Mouse (Mus musculus): ENCODE measurements around the gene Vmn1r103.
"Not testable (repeated sequence)": the region's sequence is repeated elsewhere in the genome, so short reads cannot be mapped to it uniquely, and the experiment has no call there.

Gene Vmn1r103

DNA sequence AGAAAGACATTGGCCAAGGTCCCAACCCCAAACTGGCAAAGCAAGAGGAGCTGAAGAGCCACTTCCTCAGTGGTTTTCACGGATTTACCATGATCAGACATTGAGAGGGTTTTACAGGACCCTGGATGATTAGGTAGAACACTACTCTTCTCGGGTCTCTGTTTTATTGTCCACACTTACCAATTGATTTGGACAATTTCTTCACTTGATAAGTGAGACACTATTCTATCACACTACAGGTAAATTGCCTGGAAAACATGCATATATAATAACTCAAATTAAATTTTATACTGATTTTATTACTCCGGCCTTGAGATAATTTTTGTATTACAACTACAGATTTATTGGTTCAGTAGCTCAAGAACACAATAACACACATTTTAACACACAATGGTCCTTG, at the start of gene Vmn1r103:
TSS of gene Vmn1r103 (minus strand) at position 101 of the 400 bp plus-strand sequence.
- not testable (repeated sequence) for DNase-seq (ENCODE audit: low read depth, low spot score)

DNA sequence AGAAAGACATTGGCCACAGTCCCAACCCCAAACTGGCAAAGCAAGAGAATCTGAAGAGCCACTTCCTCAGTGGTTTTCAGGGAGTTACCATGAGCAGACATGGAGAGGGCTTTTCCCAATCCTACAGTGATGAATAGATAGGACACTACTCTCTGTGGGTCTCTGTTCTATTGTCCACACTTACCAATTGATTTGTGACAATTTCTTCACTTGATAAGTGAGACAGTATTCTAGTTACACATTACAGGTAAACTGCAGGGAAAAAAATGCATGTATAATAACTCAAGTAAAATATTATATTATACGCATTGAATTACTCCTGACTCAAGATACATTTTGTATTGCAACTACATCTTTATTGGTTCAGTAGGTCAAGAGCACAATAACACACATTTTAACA, 35.3 kb upstream of the Vmn1r103 start, which contains the start of gene Gm5726:
TSS of gene Gm5726 (minus strand) at position 101 of the 400 bp plus-strand sequence.
- DNase-seq (ENCODE audit: low read depth, low spot score) = not testable (repeated sequence)

DNA sequence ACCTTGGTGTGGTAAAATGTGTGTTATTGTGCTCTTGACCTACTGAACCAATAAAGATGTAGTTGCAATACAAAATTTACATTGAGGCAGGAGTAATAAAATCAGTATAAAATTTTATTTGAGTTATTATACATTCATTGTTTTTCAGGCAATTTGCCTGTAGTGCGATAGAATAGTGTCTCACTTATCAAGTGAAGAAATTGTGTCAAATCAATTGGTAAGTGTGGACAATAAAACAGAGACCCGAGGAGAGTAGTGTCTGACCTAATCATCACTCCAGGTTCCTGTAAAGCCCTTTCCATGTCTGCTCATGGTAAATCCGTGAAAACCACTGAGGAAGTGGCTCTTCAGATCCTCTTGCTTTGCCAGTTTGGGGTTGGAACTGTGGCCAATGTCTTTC, 23.2 kb upstream of the Vmn1r103 start, which contains the start of gene Vmn1r104:
TSS of gene Vmn1r104 (plus strand) at position 301 of the 400 bp plus-strand sequence.
- not testable (repeated sequence) for DNase-seq (ENCODE audit: low read depth, low spot score)

DNA sequence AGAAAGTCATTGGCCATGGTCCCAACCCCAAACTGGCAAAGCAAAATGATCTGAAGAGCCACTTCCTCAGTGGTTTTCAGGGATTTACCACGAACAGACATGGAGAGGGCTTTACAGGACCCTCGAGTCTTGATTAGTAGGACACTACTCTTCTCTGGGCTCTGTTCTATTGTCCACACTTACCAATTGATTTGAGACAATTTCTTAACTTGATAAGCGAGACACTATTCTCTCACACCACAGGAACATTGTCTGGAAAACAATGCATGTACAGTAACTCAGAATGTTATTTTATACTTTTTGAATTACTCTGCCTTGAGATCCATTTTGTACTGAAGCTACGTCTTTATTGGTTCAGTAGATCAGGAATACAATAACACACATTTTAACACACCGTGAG, 35.5 kb downstream of the Vmn1r103 start, which contains the start of gene Gm10670:
TSS of gene Gm10670 (minus strand) at position 101 of the 400 bp plus-strand sequence.
- not testable (repeated sequence) for DNase-seq (ENCODE audit: low read depth, low spot score)

Data from CD4-positive helper T cell, adult 2 months (primary cell).